Mouse (Mus musculus) c-Kit-negative CD71-positive TER-119-positive erythroid progenitor cells, embryonic 14.5 days (primary cell): ENCODE results near the gene Pts.

Experiments used
- DNase-seq: peaks from one replicate; pipeline ENCODE4 v3.0.0-alpha.2; 2013; ENCODE audit warnings: low read depth, low spot score

Pts gene

DNA sequence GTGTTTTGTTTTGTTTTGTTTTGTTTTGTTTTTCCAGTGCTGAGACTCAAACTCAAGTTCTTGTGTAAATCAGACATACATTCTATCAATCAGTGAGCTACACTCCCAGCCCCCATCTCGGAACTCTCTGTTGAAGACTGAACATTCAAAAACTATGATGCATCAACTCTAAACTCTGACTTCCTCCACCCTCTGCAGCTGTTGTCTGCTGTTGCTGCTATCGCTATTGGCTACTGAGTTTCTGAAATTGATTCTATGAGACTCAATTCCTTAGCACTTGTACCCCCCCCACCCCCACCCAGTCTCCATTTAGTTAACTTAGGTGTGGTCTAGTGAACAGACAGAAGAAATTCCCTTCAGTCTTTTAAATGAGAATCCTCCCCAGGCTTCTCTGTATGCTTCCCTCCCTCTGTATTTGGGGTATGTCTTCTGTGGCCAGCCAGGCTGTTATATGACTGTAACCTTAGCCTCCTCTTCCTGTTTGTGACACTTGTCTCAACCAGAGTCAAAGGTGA, 36.9 kb downstream of the Pts start:
- DNase-seq = no peak

- DNase-seq = no peak
Measured at GRCm38 (mm10) chr9:50490836-50491235, 37.7 kb downstream of the Pts start.

GRCm38 (mm10) chr9:50485521-50485920, 43.0 kb downstream of the Pts start:
- no peak for DNase-seq

GRCm38 (mm10) chr9:50482743-50483142, 45.8 kb downstream of the Pts start:
- no peak for DNase-seq

DNA sequence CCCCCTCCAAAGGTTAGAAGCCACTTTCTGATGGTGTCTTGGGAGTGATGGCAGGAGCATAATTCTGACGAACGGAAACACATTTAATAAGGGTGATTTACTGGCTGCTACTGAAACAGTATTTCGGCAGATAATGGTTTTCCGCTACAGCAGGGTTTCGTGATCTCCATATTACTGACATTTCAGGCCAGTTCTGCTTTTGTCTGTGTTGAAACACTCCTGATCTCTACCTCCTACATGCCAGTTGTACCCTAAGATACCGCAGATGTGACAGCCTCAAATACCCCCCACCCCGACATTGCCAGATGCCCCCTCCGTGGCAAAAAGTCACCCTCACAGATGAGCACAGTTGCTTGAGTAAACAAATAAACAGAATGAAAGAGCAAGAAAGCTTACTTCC, 49.0 kb downstream of the Pts start:
- DNase-seq = no peak

DNA sequence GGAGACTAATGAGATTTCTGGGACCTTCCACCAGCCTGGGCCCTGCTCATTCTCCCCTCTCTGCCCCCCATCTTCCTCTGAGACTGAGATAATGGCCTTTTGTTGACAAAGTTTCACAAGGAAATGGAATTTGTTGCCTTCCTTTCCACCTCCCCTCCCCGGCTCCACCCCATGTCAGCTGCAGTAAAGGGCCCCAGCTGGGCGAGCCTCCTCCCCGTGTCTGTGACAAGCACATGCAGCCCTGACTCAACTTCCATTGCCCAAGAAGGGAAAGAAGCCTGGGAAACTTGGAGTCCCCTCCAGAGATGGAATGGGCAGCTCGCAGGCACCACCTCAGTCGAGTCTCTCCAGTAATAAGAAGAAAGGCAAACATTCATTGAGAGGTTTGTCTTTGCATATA, 49.7 kb downstream of the Pts start:
- DNase-seq = no peak

- DNase-seq = no peak
Measured at GRCm38 (mm10) chr9:50477270-50477669, 51.3 kb downstream of the Pts start.

GRCm38 (mm10) chr9:50476651-50477050, 51.9 kb downstream of the Pts start:
- no peak for DNase-seq

GRCm38 (mm10) chr9:50475745-50476144, 52.8 kb downstream of the Pts start:
- DNase-seq = no peak

GRCm38 (mm10) chr9:50475318-50475717, 53.2 kb downstream of the Pts start:
- DNase-seq = no peak
